Mouse (Mus musculus): ENCODE measurements around the gene Gzme. TPM values are rescaled to one million over a fixed set of nuclear protein-coding genes. Genes with fewer than 3 reads are reported as not detected.
A peak's percentile ranks its signal among the peaks of the same experiment; 100 is the strongest.

Gzme gene
- polyA plus RNA-seq, 1 experiment from 2014 or later: not detected

- no peak overlapping the region for H3K27ac ChIP-seq (ENCODE audit: poor library complexity, severe bottlenecking)
- no peaks in the 10 kb centered on the region for H3K9me3 ChIP-seq (replicated peaks)
- no peaks in the 10 kb centered on the region for H3K27me3 ChIP-seq (replicated peaks)
- H3K9ac ChIP-seq: no peak overlapping the region
- H3K36me3 ChIP-seq: no peaks in the 10 kb centered on the region
- no peaks in the 10 kb centered on the region for H3K4me1 ChIP-seq (replicated peaks)
- H3K4me3 ChIP-seq: no peak overlapping the region
- WGBS: 72% methylated on average over 5 of the region's 5 CpGs
- no peak for ATAC-seq (ENCODE audit: insufficient number of reproducible peaks, low FRiP score)
- H3K4me2 ChIP-seq: no peak overlapping the region
These were observed 15.4 kb downstream of the Gzme start for GRCm38 (mm10) chr14:56105016-56105415.

GRCm38 (mm10) chr14:56103452-56103851 lies 17.0 kb downstream of the Gzme start:
- 64% methylated on average over 3 of the region's 3 CpGs for WGBS
- Histone ChIP-seq H3K27me3 (replicated peaks) (no peaks in the 10 kb centered on the region), H3K36me3 (no peaks in the 10 kb centered on the region), H3K9ac (no peak overlapping the region), H3K4me1 (replicated peaks) (no peaks in the 10 kb centered on the region), H3K4me2 (no peak overlapping the region), H3K9me3 (replicated peaks) (no peaks in the 10 kb centered on the region), H3K27ac (ENCODE audit: poor library complexity, severe bottlenecking) (no peak overlapping the region), H3K4me3 (no peak overlapping the region)
- no peak for ATAC-seq (ENCODE audit: insufficient number of reproducible peaks, low FRiP score)

- no peaks in the 10 kb centered on the region for H3K9me3 ChIP-seq (replicated peaks)
- no peak within 1 kb of the TSS for H3K4me2 ChIP-seq
- no peak for ATAC-seq (ENCODE audit: insufficient number of reproducible peaks, low FRiP score)
- H3K4me3 ChIP-seq: no peak within 1 kb of the TSS
- H3K27me3 ChIP-seq (replicated peaks): no peaks in the 10 kb centered on the region
- H3K9ac ChIP-seq: no peak within 1 kb of the TSS
- no peaks in the 10 kb centered on the region for H3K36me3 ChIP-seq
- no peak within 1 kb of the TSS for H3K27ac ChIP-seq (ENCODE audit: poor library complexity, severe bottlenecking)
- peaks cover 6% of the 10 kb centered on the region for H3K4me1 ChIP-seq (replicated peaks)
- WGBS: 58% methylated on average over 10 of the region's 10 CpGs
These were observed 18.0 kb downstream of the Gzme start, which contains the start of gene Ctsg for GRCm38 (mm10) chr14:56102386-56102785. Ctsg (minus strand) TSS chr14:56102574.

- Histone ChIP-seq H3K4me3 (no peak overlapping the region), H3K27me3 (replicated peaks) (no peaks in the 10 kb centered on the region), H3K27ac (ENCODE audit: poor library complexity, severe bottlenecking) (no peak overlapping the region), H3K9ac (no peak overlapping the region), H3K36me3 (no peaks in the 10 kb centered on the region), H3K4me2 (no peak overlapping the region), H3K9me3 (replicated peaks) (no peaks in the 10 kb centered on the region), H3K4me1 (replicated peaks) (peaks cover 9% of the 10 kb centered on the region)
- ATAC-seq (ENCODE audit: insufficient number of reproducible peaks, low FRiP score): no peak
- WGBS: 75% methylated on average over 4 of the region's 4 CpGs
These were observed 21.5 kb downstream of the Gzme start for GRCm38 (mm10) chr14:56098940-56099339.

GRCm38 (mm10) chr14:56097597-56097996 lies 22.8 kb downstream of the Gzme start:
- ATAC-seq (ENCODE audit: insufficient number of reproducible peaks, low FRiP score): peak; percentile 84
- no peak overlapping the region for H3K9ac ChIP-seq
- peaks cover 9% of the 10 kb centered on the region for H3K4me1 ChIP-seq (replicated peaks)
- 18% methylated on average over 1 of the region's 1 CpGs for WGBS
- no peaks in the 10 kb centered on the region for H3K9me3 ChIP-seq (replicated peaks)
- H3K4me2 ChIP-seq: no peak overlapping the region
- no peaks in the 10 kb centered on the region for H3K36me3 ChIP-seq
- no peaks in the 10 kb centered on the region for H3K27me3 ChIP-seq (replicated peaks)
- peak overlapping the region; percentile 48 for H3K27ac ChIP-seq (ENCODE audit: poor library complexity, severe bottlenecking)
- no peak overlapping the region for H3K4me3 ChIP-seq

GRCm38 (mm10) chr14:56093353-56093752 lies 27.1 kb downstream of the Gzme start:
- 65% methylated on average over 2 of the region's 2 CpGs for WGBS
- Histone ChIP-seq H3K36me3 (no peaks in the 10 kb centered on the region), H3K27me3 (replicated peaks) (no peaks in the 10 kb centered on the region), H3K4me2 (no peak overlapping the region), H3K9me3 (replicated peaks) (no peaks in the 10 kb centered on the region), H3K27ac (ENCODE audit: poor library complexity, severe bottlenecking) (no peak overlapping the region), H3K9ac (no peak overlapping the region), H3K4me1 (replicated peaks) (peaks cover 9% of the 10 kb centered on the region), H3K4me3 (no peak overlapping the region)
- ATAC-seq (ENCODE audit: insufficient number of reproducible peaks, low FRiP score): no peak

GRCm38 (mm10) chr14:56086711-56087110 lies 33.7 kb downstream of the Gzme start:
- Histone ChIP-seq H3K36me3 (no peaks in the 10 kb centered on the region), H3K4me3 (no peak overlapping the region), H3K9ac (no peak overlapping the region), H3K9me3 (replicated peaks) (no peaks in the 10 kb centered on the region), H3K4me2 (no peak overlapping the region), H3K4me1 (replicated peaks) (no peaks in the 10 kb centered on the region), H3K27ac (ENCODE audit: poor library complexity, severe bottlenecking) (no peak overlapping the region), H3K27me3 (replicated peaks) (no peaks in the 10 kb centered on the region)
- 64% methylated on average over 3 of the region's 3 CpGs for WGBS
- no peak for ATAC-seq (ENCODE audit: insufficient number of reproducible peaks, low FRiP score)

GRCm38 (mm10) chr14:56085167-56085566 lies 35.3 kb downstream of the Gzme start, which contains the start of gene Mcpt8:
Mcpt8 (minus strand) TSS chr14:56085273.
- H3K4me2 ChIP-seq: no peak within 1 kb of the TSS
- no peak within 1 kb of the TSS for H3K9ac ChIP-seq
- H3K27ac ChIP-seq (ENCODE audit: poor library complexity, severe bottlenecking): no peak within 1 kb of the TSS
- WGBS: 93% methylated on average over 2 of the region's 2 CpGs
- no peak for ATAC-seq (ENCODE audit: insufficient number of reproducible peaks, low FRiP score)
- H3K36me3 ChIP-seq: no peaks in the 10 kb centered on the region
- no peaks in the 10 kb centered on the region for H3K27me3 ChIP-seq (replicated peaks)
- H3K4me1 ChIP-seq (replicated peaks): no peaks in the 10 kb centered on the region
- no peak within 1 kb of the TSS for H3K4me3 ChIP-seq
- no peaks in the 10 kb centered on the region for H3K9me3 ChIP-seq (replicated peaks)

GRCm38 (mm10) chr14:56082016-56082415 lies 38.4 kb downstream of the Gzme start:
- ATAC-seq (ENCODE audit: insufficient number of reproducible peaks, low FRiP score): no peak
- H3K9ac ChIP-seq: no peak overlapping the region
- H3K4me2 ChIP-seq: no peak overlapping the region
- no peak overlapping the region for H3K27ac ChIP-seq (ENCODE audit: poor library complexity, severe bottlenecking)
- H3K27me3 ChIP-seq (replicated peaks): no peaks in the 10 kb centered on the region
- no peaks in the 10 kb centered on the region for H3K36me3 ChIP-seq
- no peak overlapping the region for H3K4me3 ChIP-seq
- 79% methylated on average over 4 of the region's 4 CpGs for WGBS
- H3K9me3 ChIP-seq (replicated peaks): no peaks in the 10 kb centered on the region
- H3K4me1 ChIP-seq (replicated peaks): no peaks in the 10 kb centered on the region

Small RNAs within 50 kb of the gene (microRNA-seq; reads per million reads assigned to microRNA genes)
- not detected for gene Mir6949

Other genes starting within 250 kb of the Gzme start
- 0.32 and 0.57 TPM in 2 replicates for gene Cbln3, start 236.2 kb downstream of the Gzme start, polyA plus RNA-seq (2016; fragmentation: Nextera tagmentation; extraction: Ambion mirVana)
- 19.8 TPM in 2 replicates for gene Khnyn, start 235.7 kb downstream of the Gzme start, polyA plus RNA-seq (2016; fragmentation: Nextera tagmentation; extraction: Ambion mirVana)
- 38.2 and 40.4 TPM in 2 replicates for gene Sdr39u1, start 220.3 kb downstream of the Gzme start, polyA plus RNA-seq (2016; fragmentation: Nextera tagmentation; extraction: Ambion mirVana)
- gene Cma1, start 175.9 kb downstream of the Gzme start, polyA plus RNA-seq (2016; fragmentation: Nextera tagmentation; extraction: Ambion mirVana): not detected in 2 replicates
- gene Cma2, start 169.6 kb downstream of the Gzme start, polyA plus RNA-seq (2016; fragmentation: Nextera tagmentation; extraction: Ambion mirVana): not detected in 2 replicates
- gene Mcpt1, start 102.7 kb downstream of the Gzme start, polyA plus RNA-seq (2016; fragmentation: Nextera tagmentation; extraction: Ambion mirVana): not detected in 2 replicates
- not detected in 2 replicates for gene Mcpt9, start 90.1 kb downstream of the Gzme start, polyA plus RNA-seq (2016; fragmentation: Nextera tagmentation; extraction: Ambion mirVana)
- gene Mcpt2, start 78.6 kb downstream of the Gzme start, polyA plus RNA-seq (2016; fragmentation: Nextera tagmentation; extraction: Ambion mirVana): 0.18 TPM in 1 of 2 replicates, not detected in the other
- gene Mcpt4, start 58.3 kb downstream of the Gzme start, polyA plus RNA-seq (2016; fragmentation: Nextera tagmentation; extraction: Ambion mirVana): 0.20 TPM in 1 of 2 replicates, not detected in the other
- gene Mcpt8, start 35.4 kb downstream of the Gzme start, polyA plus RNA-seq (2016; fragmentation: Nextera tagmentation; extraction: Ambion mirVana): not detected in 2 replicates
- gene Ctsg, start 18.1 kb downstream of the Gzme start, polyA plus RNA-seq (2016; fragmentation: Nextera tagmentation; extraction: Ambion mirVana): 0.34 TPM in 1 of 2 replicates, not detected in the other
- not detected in 2 replicates for gene Gzmd, start 12.0 kb upstream of the Gzme start, polyA plus RNA-seq (2016; fragmentation: Nextera tagmentation; extraction: Ambion mirVana)
- not detected in 2 replicates for gene Gzmg, start 39.0 kb upstream of the Gzme start, polyA plus RNA-seq (2016; fragmentation: Nextera tagmentation; extraction: Ambion mirVana)
- gene Gzmn, start 54.0 kb upstream of the Gzme start, polyA plus RNA-seq (2016; fragmentation: Nextera tagmentation; extraction: Ambion mirVana): not detected in 2 replicates
- not detected in 2 replicates for gene Gzmf, start 90.8 kb upstream of the Gzme start, polyA plus RNA-seq (2016; fragmentation: Nextera tagmentation; extraction: Ambion mirVana)
- gene Gzmc, start 114.0 kb upstream of the Gzme start, polyA plus RNA-seq (2016; fragmentation: Nextera tagmentation; extraction: Ambion mirVana): not detected in 2 replicates
- gene Gzmb, start 141.6 kb upstream of the Gzme start, polyA plus RNA-seq (2016; fragmentation: Nextera tagmentation; extraction: Ambion mirVana): not detected in 2 replicates
- gene Atp12a, start 244.4 kb upstream of the Gzme start, polyA plus RNA-seq (2016; fragmentation: Nextera tagmentation; extraction: Ambion mirVana): not detected in 2 replicates